Mouse (Mus musculus) cortical plate, adult 2 months (tissue): ENCODE data around the gene Mrps27. TPM values are rescaled to one million over a fixed set of nuclear protein-coding genes. Genes with fewer than 3 reads are reported as not detected.

Experiments used
- H3K27ac ChIP-seq: fragments of 200-500 bp; 2 replicates; pipeline ENCODE4 v1.5.1; 2012; ENCODE audit warnings: low read length, control low read depth, inconsistent platforms; ENCODE audit not compliant: insufficient read depth
- H3K4me1 ChIP-seq: fragments of 200-500 bp; 2 replicates; pipeline ENCODE4 v1.6.1; 2011; ENCODE audit warnings: low read length; ENCODE audit not compliant: control insufficient read depth, insufficient read depth
- H3K4me3 ChIP-seq: fragments of 200-500 bp; 2 replicates; pipeline ENCODE4 v1.5.1; 2011; ENCODE audit warnings: mild to moderate bottlenecking, low read length, control low read depth; ENCODE audit not compliant: insufficient read depth
- CTCF ChIP-seq: fragments of 200-500 bp; IDR thresholded peaks from 2 replicates; pipeline ENCODE4 v1.5.1; 2011; ENCODE audit warnings: mild to moderate bottlenecking, control low read depth, low read length; ENCODE audit not compliant: insufficient read depth; ENCODE audit errors: extremely low read depth
- POLR2A ChIP-seq: fragments of 200-500 bp; IDR thresholded peaks from 2 replicates; pipeline ENCODE4 v1.6.1; 2011; ENCODE audit warnings: mild to moderate bottlenecking, low read length, control low read depth; ENCODE audit not compliant: insufficient read depth; ENCODE audit errors: extremely low read depth
- polyA plus RNA-seq: library from polyadenylated mRNA; depleted of rRNA; stranded (reverse); fragments of >200 nt; gene quantifications from 2 replicates; pipeline ENCODE4 v1.2.3, GENCODE M21; 2012

The Mrps27 gene
- polyA plus RNA-seq, 1 experiment = 32.2 TPM

DNA sequence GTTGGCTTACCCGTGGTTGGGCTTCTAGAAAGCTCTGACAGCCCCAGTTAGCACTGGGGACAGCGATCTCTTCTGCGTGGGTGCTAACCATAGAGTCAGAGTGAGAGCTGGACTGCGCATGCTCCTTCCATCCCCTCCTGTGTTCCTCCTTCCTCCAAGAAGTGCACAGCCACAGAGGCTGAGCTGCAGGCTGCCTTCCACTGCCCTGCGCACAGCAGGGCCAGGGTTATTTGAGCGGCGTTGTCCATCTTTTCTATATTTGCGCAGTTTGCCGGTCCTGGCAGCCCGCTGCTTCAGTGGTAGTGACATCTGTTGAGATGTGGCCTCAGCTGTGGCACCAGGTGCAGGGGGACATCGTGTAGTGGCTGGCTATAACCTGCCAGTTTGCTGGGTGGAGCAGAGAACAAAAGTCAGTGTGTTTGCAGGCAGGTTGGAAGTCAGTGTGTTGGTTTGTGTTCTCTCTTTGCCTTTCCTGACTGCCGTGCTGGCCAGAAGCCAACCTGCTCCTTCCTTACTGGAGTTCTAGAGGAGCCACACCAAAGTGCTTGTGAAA lies 53.6 kb downstream of the Mrps27 start:
- no peak for TF ChIP-seq CTCF
- no peak for TF ChIP-seq POLR2A
- Histone ChIP-seq H3K27ac (no peak overlapping the region), H3K4me3 (no peak overlapping the region), H3K4me1 (peaks cover 5% of the 10 kb centered on the region)

DNA sequence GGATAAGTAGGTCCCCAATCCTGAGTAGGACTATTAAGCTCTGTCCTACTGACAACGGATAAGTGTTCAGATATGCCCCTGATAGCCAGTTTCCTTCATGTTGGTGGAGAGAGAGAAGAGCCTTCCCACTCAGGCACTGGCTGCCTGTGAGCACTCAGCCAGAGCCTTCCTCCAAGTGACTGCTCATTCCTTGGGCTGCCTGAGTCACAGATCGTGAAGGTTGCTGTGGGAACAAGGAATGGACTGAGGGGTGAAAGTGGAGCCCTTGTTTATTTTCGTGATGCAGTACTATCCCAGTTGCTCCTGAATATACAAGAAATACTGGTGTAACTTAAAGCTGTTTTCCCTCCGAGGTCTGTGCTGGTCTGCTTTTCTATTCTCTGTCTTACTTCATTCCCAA lies 54.8 kb downstream of the Mrps27 start:
- TF ChIP-seq POLR2A (no peak), CTCF (no peak)
- H3K4me3 ChIP-seq = no peak overlapping the region
- H3K4me1 ChIP-seq = peaks cover 5% of the 10 kb centered on the region
- no peak overlapping the region for H3K27ac ChIP-seq

DNA sequence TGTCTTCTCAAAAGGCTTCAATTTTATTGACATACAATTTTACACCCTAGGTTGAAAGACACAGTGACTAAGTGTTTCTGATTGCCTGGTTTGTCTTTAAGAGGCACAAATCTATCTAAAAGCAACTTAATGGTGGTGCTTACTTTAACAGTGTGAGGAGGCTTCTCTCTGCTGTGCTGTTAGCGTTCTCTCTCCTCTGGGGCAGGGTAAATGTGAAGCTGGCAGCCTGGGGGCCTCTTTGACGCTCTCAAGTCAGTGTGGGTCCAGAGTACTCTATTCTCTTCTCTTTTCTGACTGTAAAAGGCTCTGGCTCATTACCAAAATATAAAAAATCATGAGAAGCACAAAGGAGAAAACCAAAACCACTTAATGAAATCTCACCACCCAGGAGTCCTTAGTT lies 64.6 kb downstream of the Mrps27 start:
- TF ChIP-seq POLR2A (no peak), CTCF (no peak)
- Histone ChIP-seq H3K27ac (no peak overlapping the region), H3K4me3 (no peak overlapping the region), H3K4me1 (no peaks in the 10 kb centered on the region)

DNA sequence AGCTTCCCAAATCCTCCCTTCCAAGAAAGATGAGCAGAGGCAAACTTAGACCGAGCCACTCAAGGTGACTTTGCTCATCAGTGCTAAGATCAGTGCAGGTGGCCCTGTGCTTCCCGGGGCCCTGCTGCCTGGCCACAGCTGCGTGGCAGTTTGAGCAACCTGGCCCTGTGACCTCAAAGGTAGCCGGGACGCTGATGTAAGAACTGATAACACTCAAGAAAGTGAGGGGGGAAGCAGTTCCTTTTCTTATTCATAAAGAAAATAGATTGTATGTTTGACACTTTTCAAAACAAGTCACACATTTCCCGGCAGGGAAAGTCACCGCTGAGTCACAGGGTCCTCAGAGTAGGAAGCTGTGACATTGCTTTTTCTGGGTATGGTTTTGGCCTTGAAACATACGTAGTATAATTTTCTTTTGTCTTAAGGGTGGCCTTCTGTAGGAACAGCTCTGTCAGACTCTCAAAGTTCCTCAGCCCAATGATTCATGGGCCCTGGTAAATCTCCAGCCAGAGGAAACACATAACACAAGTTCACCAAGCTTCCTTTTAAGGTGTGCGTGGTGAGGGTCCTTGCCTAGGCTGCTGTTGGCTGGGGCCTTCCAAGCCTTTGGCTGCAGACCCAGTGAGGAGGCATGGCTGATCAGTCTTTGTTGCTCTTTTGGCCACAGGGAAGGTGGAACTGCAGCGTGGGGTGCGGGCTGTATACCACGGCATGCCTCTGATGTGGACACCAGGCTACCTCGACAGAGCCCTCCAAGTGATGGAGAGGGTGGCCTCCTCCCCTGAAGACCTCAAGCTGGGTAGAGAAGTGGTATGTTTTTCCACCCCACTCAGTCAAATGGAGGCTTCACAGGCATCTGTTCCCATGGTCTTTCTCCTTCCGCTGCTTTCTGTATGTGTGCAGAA lies 66.3 kb downstream of the Mrps27 start:
- Histone ChIP-seq H3K27ac (no peak overlapping the region), H3K4me3 (no peak overlapping the region), H3K4me1 (no peaks in the 10 kb centered on the region)
- no peak for TF ChIP-seq POLR2A
- no peak for TF ChIP-seq CTCF

DNA sequence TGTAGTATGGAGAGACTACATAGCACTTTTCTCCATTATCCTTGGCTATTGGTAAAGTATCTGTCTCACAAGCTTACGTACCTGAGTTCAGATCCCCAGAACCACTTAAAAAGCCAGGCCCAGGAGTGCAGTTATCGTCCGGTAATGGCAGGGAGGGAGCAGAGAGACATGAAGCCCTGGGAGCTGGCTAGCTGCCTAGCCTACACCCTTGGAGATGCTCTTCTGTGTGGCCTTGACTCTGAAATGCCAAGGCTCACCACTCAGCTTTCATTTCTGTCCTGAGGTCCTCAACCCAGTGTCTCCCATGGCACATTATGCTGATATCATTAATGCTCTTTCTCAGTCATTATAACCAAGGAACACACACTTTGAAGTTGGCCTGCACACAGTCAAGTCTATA lies 67.2 kb downstream of the Mrps27 start:
- TF ChIP-seq POLR2A (no peak), CTCF (no peak)
- no peak overlapping the region for H3K4me3 ChIP-seq
- no peak overlapping the region for H3K27ac ChIP-seq
- no peaks in the 10 kb centered on the region for H3K4me1 ChIP-seq

DNA sequence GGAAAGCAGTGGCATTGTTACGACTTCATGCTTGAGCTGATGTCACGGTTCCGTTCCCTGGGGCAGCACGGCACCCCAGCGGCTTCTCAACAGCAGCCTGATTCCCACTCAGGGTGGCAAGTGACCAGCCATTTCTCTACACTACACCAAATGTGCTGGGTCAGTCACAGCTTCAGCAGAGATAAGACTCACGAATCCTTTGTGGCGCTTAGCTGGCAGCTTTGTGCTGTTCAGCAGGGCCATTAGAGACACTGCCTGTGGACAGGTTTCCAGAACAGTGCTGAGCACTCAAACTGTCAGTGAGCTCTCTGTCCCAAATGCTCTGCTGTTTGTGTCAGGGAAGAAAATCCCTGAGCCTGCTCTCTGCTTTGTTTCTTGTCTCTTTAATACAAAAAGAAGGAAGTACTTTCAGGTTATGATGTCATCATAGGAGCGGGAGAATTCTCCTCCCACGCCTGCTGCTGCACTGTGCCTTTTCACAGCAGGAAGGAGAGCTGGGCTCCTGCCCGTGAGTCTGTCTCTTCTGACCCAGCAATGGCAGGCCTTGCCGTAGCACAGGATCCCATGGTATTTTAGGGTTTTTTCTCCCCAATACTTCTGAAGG lies 68.0 kb downstream of the Mrps27 start:
- H3K4me1 ChIP-seq = no peaks in the 10 kb centered on the region
- no peak overlapping the region for H3K4me3 ChIP-seq
- H3K27ac ChIP-seq = no peak overlapping the region
- TF ChIP-seq POLR2A (no peak), CTCF (no peak)

DNA sequence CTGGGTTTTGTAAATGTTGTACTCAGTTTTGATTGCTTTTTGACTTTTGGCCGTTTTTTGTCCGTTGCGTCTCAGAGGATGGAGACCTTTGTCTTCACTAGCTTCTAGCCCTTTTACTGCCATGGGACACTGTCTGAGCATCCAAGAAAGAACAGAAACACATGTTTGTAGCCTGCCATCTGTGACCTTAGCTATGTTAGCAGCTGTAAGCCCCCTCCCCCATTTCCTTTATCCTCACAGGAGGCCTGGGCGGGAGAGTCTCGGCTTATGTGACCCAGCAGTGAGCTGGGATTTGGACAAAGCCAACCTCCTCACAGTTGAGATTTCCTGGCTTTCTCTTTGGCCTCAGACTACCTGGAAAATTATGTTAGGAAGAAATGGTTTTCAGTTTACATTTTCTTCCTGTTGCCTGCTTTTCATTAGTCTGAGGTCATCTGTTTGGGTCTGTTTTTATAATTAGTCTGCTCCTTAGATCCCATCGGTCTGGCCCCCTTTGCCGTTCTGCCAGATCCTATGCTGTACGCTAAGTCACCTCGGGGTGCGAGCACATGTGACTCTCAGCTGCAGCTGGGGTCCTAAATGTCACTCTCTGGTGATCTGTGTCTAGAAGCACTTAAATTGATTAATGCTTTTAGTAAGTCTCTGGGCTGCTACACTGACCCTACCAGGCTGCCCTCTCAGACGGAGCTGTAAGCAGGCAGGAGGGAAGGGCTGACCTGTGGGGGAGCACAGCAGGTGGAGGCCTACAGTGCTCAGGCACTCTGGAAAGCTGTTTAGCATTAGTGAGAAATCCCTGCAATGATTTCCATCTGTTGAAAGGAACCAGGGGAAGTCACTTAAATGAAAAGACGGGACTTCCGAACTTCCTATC lies 69.1 kb downstream of the Mrps27 start:
- TF ChIP-seq CTCF (no peak), POLR2A (no peak)
- H3K27ac ChIP-seq = no peak overlapping the region

DNA sequence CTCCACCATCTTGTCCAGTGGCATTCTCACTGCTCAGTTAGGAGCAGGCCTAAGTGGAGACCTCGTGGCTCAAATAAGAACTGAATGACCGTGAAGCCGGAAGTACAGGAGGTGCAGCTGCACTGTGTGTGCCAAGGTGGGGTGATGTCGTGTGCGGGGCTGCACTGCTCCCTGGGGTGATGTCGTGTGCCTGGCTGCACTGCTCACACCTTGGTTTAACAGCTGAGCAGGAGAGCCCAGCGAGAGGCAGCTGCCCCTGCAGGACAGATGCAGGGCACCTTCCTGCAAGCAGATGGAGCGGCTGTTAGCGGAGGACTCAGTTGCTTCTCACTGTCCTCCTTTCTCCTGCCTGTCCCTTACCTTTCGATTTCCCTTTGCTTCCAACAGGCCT lies 69.8 kb downstream of the Mrps27 start:
- Histone ChIP-seq H3K27ac (no peak overlapping the region), H3K4me3 (no peak overlapping the region), H3K4me1 (no peaks in the 10 kb centered on the region)
- TF ChIP-seq CTCF (no peak), POLR2A (no peak)

More for the DNA sequence above, 69.1 kb downstream of the Mrps27 start:
- Histone ChIP-seq H3K4me1 (no peaks in the 10 kb centered on the region), H3K4me3 (no peak overlapping the region)

DNA sequence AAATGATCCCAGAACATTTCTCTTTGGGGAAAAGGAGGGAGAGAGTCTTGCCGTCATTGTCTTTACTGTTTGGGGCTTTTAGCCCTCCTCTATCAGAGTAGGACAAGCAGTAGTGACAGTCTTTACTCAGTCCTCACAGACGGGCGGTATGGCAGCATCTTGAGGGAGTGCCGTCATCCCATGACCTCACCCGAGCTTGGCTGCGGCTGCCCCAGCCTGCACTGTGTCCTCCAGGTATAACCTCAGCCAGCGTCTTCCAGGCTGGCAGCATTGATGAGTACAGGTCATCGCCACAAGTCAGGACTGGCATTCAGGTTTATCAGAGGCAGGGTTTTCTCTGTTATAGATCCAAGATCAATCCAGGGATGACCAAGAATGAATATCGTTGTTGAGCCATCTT lies 72.0 kb downstream of the Mrps27 start:
- TF ChIP-seq CTCF (no peak), POLR2A (no peak)
- Histone ChIP-seq H3K27ac (no peak overlapping the region), H3K4me3 (no peak overlapping the region), H3K4me1 (no peaks in the 10 kb centered on the region)
